Mouse (Mus musculus) megakaryocyte, embryonic 14.5 days (primary cell): ENCODE data around the gene Fam180a.

Source experiments
- FLI1 ChIP-seq: IDR thresholded peaks from 2 replicates; pipeline ENCODE4 v1.6.1; 2012; ENCODE audit warnings: low read length, inconsistent platforms, mixed read lengths
- GATA1 ChIP-seq: IDR thresholded peaks from 3 replicates; pipeline ENCODE4 v1.6.1; 2012; ENCODE audit warnings: mixed read lengths, low read length, inconsistent platforms, borderline replicate concordance

DNA sequence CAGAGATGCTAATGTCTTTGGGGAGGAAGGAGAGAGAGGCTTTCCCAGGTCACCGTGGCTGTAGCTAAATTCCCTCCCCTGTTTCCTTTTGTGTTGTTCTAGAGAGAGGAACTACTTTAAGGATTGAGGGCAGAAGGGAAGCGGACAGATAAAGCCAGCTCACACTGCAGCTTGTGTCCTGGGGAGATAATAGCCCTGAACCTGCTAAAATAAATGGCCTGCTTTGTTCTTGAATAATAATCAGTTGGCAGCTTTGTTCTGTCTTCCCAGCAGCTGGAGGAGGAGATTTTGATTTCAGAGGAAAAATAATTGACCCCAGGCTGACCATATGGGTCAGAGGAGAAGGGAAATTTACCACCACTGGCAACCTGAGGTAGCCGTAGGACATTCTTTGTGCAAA, 12.7 kb upstream of the Fam180a start:
- TF ChIP-seq GATA1 (no peak), FLI1 (no peak)
